Mouse (Mus musculus) midbrain, embryonic 15.5 days (tissue): ENCODE measurements around the gene Olfr316. TPM values are rescaled to one million over a fixed set of nuclear protein-coding genes. Genes with fewer than 3 reads are reported as not detected.
"Not testable (repeated sequence)": the region's sequence is repeated elsewhere in the genome, so short reads cannot be mapped to it uniquely, and the experiment has no call there.

ENCODE experiments used
- ATAC-seq: fragments of 200-750 bp; cut with Nextera tagmentation; replicated peaks from 2 replicates; pipeline ENCODE4 v1.8.0; 2017; ENCODE audit warnings: moderate TSS enrichment
- H3K27ac ChIP-seq: fragments of 300-500 bp; sonication (generic); 2 replicates; pipeline ENCODE4 v1.5.1; 2015; ENCODE audit warnings: mild to moderate bottlenecking, inconsistent platforms
- H3K27me3 ChIP-seq: fragments of 300-500 bp; sonication (generic); replicated peaks from 2 replicates; pipeline ENCODE4 v1.6.1; 2015; ENCODE audit warnings: inconsistent platforms
- H3K36me3 ChIP-seq: fragments of 300-500 bp; sonication (generic); replicated peaks from 2 replicates; pipeline ENCODE4 v1.6.1; 2015; ENCODE audit warnings: inconsistent platforms
- H3K4me1 ChIP-seq: fragments of 300-500 bp; sonication (generic); 2 replicates; pipeline ENCODE4 v1.6.1; 2015; ENCODE audit warnings: inconsistent platforms
- H3K4me2 ChIP-seq: fragments of 300-500 bp; sonication (generic); 2 replicates; pipeline ENCODE4 v1.6.1; 2015; ENCODE audit warnings: inconsistent platforms, mild to moderate bottlenecking, moderate library complexity
- H3K4me3 ChIP-seq: fragments of 300-500 bp; sonication (generic); 2 replicates; pipeline ENCODE4 v1.5.1; 2015; ENCODE audit warnings: mild to moderate bottlenecking, inconsistent platforms
- H3K9ac ChIP-seq: fragments of 300-500 bp; sonication (generic); 2 replicates; pipeline ENCODE4 v1.6.1; 2015; ENCODE audit warnings: mild to moderate bottlenecking, inconsistent platforms
- H3K9me3 ChIP-seq: fragments of 300-500 bp; sonication (generic); 2 replicates; pipeline ENCODE4 v1.6.1; 2016; ENCODE audit warnings: inconsistent platforms
- WGBS: fragments of 180-500 bp; shearing (Covaris S2); methylation state at CpG from one replicate; pipeline ENCODE4 v1.1.7; 2015; ENCODE audit warnings: mixed read lengths; 5-methylcytosine and 5-hydroxymethylcytosine counted together
- polyA plus RNA-seq: library from polyadenylated mRNA; unstranded; fragments of >200 nt; fragmentation: Nextera tagmentation; extraction: Ambion mirVana; gene quantifications from 2 replicates; pipeline ENCODE4 v1.2.1, GENCODE M21; 2015

Gene Olfr316
- not detected in 2 replicates for polyA plus RNA-seq

- H3K36me3 ChIP-seq: no peaks in the 10 kb centered on the region
- H3K9ac ChIP-seq: no peak within 1 kb of the TSS
- H3K4me2 ChIP-seq: no peak within 1 kb of the TSS
- ATAC-seq: no peak
- H3K4me1 ChIP-seq: no peaks in the 10 kb centered on the region
- H3K27ac ChIP-seq: no peak within 1 kb of the TSS
- H3K4me3 ChIP-seq: no peak within 1 kb of the TSS
- no peaks in the 10 kb centered on the region for H3K9me3 ChIP-seq
- no peaks in the 10 kb centered on the region for H3K27me3 ChIP-seq
- 87% methylated on average over 2 of the region's 2 CpGs for WGBS
Measured at GRCm38 (mm10) chr11:58752434-58752833, at the start of gene Olfr316. TSS of gene Olfr316 (plus strand) at chr11:58752734.

GRCm38 (mm10) chr11:58709086-58709485 is 43.4 kb upstream of the Olfr316 start:
- H3K4me2 ChIP-seq: no peak overlapping the region
- H3K4me1 ChIP-seq: no peaks in the 10 kb centered on the region
- H3K27ac ChIP-seq: no peak overlapping the region
- H3K4me3 ChIP-seq: no peak overlapping the region
- H3K9me3 ChIP-seq: no peaks in the 10 kb centered on the region
- no peaks in the 10 kb centered on the region for H3K36me3 ChIP-seq
- WGBS: 84% methylated on average over 11 of the region's 11 CpGs
- no peak overlapping the region for H3K9ac ChIP-seq
- no peaks in the 10 kb centered on the region for H3K27me3 ChIP-seq
- ATAC-seq: no peak

GRCm38 (mm10) chr11:58717723-58718122 is 34.8 kb upstream of the Olfr316 start:
- not testable (repeated sequence) for H3K27me3 ChIP-seq, H3K9me3 ChIP-seq, H3K4me2 ChIP-seq, H3K4me1 ChIP-seq, ATAC-seq, H3K36me3 ChIP-seq, H3K27ac ChIP-seq, H3K4me3 ChIP-seq, H3K9ac ChIP-seq
- WGBS: 93% methylated on average over 7 of the region's 7 CpGs

- Histone ChIP-seq H3K4me2 (no peak overlapping the region), H3K36me3 (no peaks in the 10 kb centered on the region), H3K27ac (no peak overlapping the region), H3K9ac (no peak overlapping the region), H3K4me3 (no peak overlapping the region), H3K9me3 (no peaks in the 10 kb centered on the region), H3K4me1 (no peaks in the 10 kb centered on the region), H3K27me3 (no peaks in the 10 kb centered on the region)
- ATAC-seq: no peak
- 82% methylated on average over 4 of the region's 4 CpGs for WGBS
Measured at GRCm38 (mm10) chr11:58719701-58720100, 32.8 kb upstream of the Olfr316 start.

GRCm38 (mm10) chr11:58723914-58724313 is 28.6 kb upstream of the Olfr316 start, which contains the start of gene Olfr318:
TSS of gene Olfr318 (minus strand) at chr11:58724014.
- H3K27ac ChIP-seq: no peak within 1 kb of the TSS
- no peak for ATAC-seq

GRCm38 (mm10) chr11:58727896-58728650 is 24.5 kb upstream of the Olfr316 start:
- H3K9me3 ChIP-seq, H3K4me3 ChIP-seq, H3K36me3 ChIP-seq, H3K27me3 ChIP-seq, H3K9ac ChIP-seq, ATAC-seq, H3K4me2 ChIP-seq, H3K27ac ChIP-seq, H3K4me1 ChIP-seq: not testable (repeated sequence)
- 87% methylated on average over 6 of the region's 6 CpGs for WGBS

More at GRCm38 (mm10) chr11:58723914-58724313, 28.6 kb upstream of the Olfr316 start, which contains the start of gene Olfr318:
- no peak within 1 kb of the TSS for H3K4me3 ChIP-seq
- H3K27me3 ChIP-seq: no peaks in the 10 kb centered on the region
- H3K36me3 ChIP-seq: no peaks in the 10 kb centered on the region
- H3K9ac ChIP-seq: no peak within 1 kb of the TSS
- no peak within 1 kb of the TSS for H3K4me2 ChIP-seq
- no peaks in the 10 kb centered on the region for H3K9me3 ChIP-seq
- H3K4me1 ChIP-seq: no peaks in the 10 kb centered on the region

- Histone ChIP-seq H3K27me3 (no peaks in the 10 kb centered on the region), H3K9ac (no peak overlapping the region), H3K27ac (no peak overlapping the region), H3K4me2 (no peak overlapping the region), H3K4me1 (no peaks in the 10 kb centered on the region), H3K36me3 (no peaks in the 10 kb centered on the region), H3K4me3 (no peak overlapping the region), H3K9me3 (no peaks in the 10 kb centered on the region)
- ATAC-seq: no peak
- 48% methylated on average over 3 of the region's 3 CpGs for WGBS
Measured at GRCm38 (mm10) chr11:58733372-58733771, 19.2 kb upstream of the Olfr316 start.

GRCm38 (mm10) chr11:58738792-58739262 is 13.7 kb upstream of the Olfr316 start, which contains the start of gene Olfr317:
TSS of gene Olfr317 (minus strand) at chr11:58739212.
- Histone ChIP-seq H3K4me1 (no peaks in the 10 kb centered on the region), H3K27me3 (no peaks in the 10 kb centered on the region), H3K27ac (no peak within 1 kb of the TSS), H3K9ac (no peak within 1 kb of the TSS), H3K36me3 (no peaks in the 10 kb centered on the region), H3K4me2 (no peak within 1 kb of the TSS), H3K9me3 (no peaks in the 10 kb centered on the region), H3K4me3 (no peak within 1 kb of the TSS)
- 68% methylated on average over 4 of the region's 4 CpGs for WGBS
- no peak for ATAC-seq

- not testable (repeated sequence) for ATAC-seq, H3K4me2 ChIP-seq, H3K4me3 ChIP-seq, H3K27me3 ChIP-seq, H3K9me3 ChIP-seq, H3K4me1 ChIP-seq, H3K9ac ChIP-seq, H3K36me3 ChIP-seq, H3K27ac ChIP-seq
- 90% methylated on average over 18 of the region's 18 CpGs for WGBS
Measured at GRCm38 (mm10) chr11:58751096-58751495, 1.4 kb upstream of the Olfr316 start.

- H3K9me3 ChIP-seq: no peaks in the 10 kb centered on the region
- H3K27ac ChIP-seq: no peak within 1 kb of the TSS
- H3K27me3 ChIP-seq: no peaks in the 10 kb centered on the region
- H3K4me3 ChIP-seq: no peak within 1 kb of the TSS
- no peak within 1 kb of the TSS for H3K4me2 ChIP-seq
- no peaks in the 10 kb centered on the region for H3K4me1 ChIP-seq
- ATAC-seq: no peak
- H3K36me3 ChIP-seq: no peaks in the 10 kb centered on the region
- no peak within 1 kb of the TSS for H3K9ac ChIP-seq
Measured at GRCm38 (mm10) chr11:58772888-58773287, 20.4 kb downstream of the Olfr316 start, which contains the start of gene Olfr315. TSS of gene Olfr315 (plus strand) at chr11:58773188.

- WGBS: 85% methylated on average over 6 of the region's 6 CpGs
Measured at GRCm38 (mm10) chr11:58782480-58783089, 30.1 kb downstream of the Olfr316 start, which contains the start of gene Olfr314. TSS of gene Olfr314 (plus strand) at chr11:58782952.

GRCm38 (mm10) chr11:58784182-58784581 is 31.6 kb downstream of the Olfr316 start:
- Histone ChIP-seq H3K9ac (no peak overlapping the region), H3K4me3 (no peak overlapping the region), H3K4me2 (no peak overlapping the region), H3K36me3 (no peaks in the 10 kb centered on the region), H3K27me3 (no peaks in the 10 kb centered on the region), H3K4me1 (peaks cover under 1% of the 10 kb centered on the region), H3K9me3 (no peaks in the 10 kb centered on the region), H3K27ac (no peak overlapping the region)
- WGBS: 88% methylated on average over 2 of the region's 2 CpGs
- ATAC-seq: no peak

More at GRCm38 (mm10) chr11:58782480-58783089, 30.1 kb downstream of the Olfr316 start, which contains the start of gene Olfr314:
- Histone ChIP-seq H3K27ac (no peak within 1 kb of the TSS), H3K27me3 (no peaks in the 10 kb centered on the region), H3K9me3 (no peaks in the 10 kb centered on the region), H3K9ac (no peak within 1 kb of the TSS), H3K4me3 (no peak within 1 kb of the TSS), H3K4me2 (no peak within 1 kb of the TSS), H3K4me1 (no peaks in the 10 kb centered on the region), H3K36me3 (no peaks in the 10 kb centered on the region)
- ATAC-seq: no peak
